Mouse (Mus musculus) bone marrow, adult 2 months (tissue): ENCODE results near the gene Ppp1r15b. TPM values are rescaled to one million over a fixed set of nuclear protein-coding genes. Genes with fewer than 3 reads are reported as not detected.

Experiments used
- H3K27ac ChIP-seq: fragments of 200-500 bp; 2 replicates; pipeline ENCODE4 v1.5.1; 2012; ENCODE audit warnings: low read depth, mild to moderate bottlenecking, control low read depth, inconsistent platforms, low read length; ENCODE audit not compliant: control insufficient read depth, poor library complexity, insufficient read depth
- H3K4me1 ChIP-seq: fragments of 200-500 bp; 2 replicates; pipeline ENCODE4 v1.6.1; 2011; ENCODE audit warnings: low read length; ENCODE audit not compliant: control insufficient read depth, insufficient read depth
- H3K4me3 ChIP-seq: fragments of 200-500 bp; replicated peaks from 2 replicates; pipeline ENCODE3; 2011; ENCODE audit warnings: mild to moderate bottlenecking, low read depth, low read length, control low read depth; ENCODE audit not compliant: control insufficient read depth
- CTCF ChIP-seq: fragments of 200-500 bp; IDR thresholded peaks from 2 replicates; pipeline ENCODE4 v1.5.1; 2011; ENCODE audit warnings: low read length, control low read depth; ENCODE audit not compliant: control insufficient read depth, insufficient read depth
- POLR2A ChIP-seq: fragments of 200-500 bp; IDR thresholded peaks from 2 replicates; pipeline ENCODE4 v1.6.1; 2011; ENCODE audit warnings: low read depth, mild to moderate bottlenecking, control low read depth, low read length, borderline replicate concordance; ENCODE audit not compliant: control insufficient read depth
- WGBS: fragments of 180-500 bp; shearing (Covaris S2); methylation state at CpG from one replicate; pipeline ENCODE4 v1.1.7; 2018; 5-methylcytosine and 5-hydroxymethylcytosine counted together
- polyA plus RNA-seq: library from polyadenylated mRNA; stranded (reverse); fragments of >200 nt; gene quantifications from 2 replicates; pipeline ENCODE4 v1.2.4, GENCODE M21; 2011; ENCODE audit warnings: low replicate concordance; ENCODE audit not compliant: missing spikeins, insufficient read depth, insufficient read length

Gene Ppp1r15b
- polyA plus RNA-seq, 1 experiment, result 51.2 TPM

GRCm38 (mm10) chr1:133103871-133104270 is 27.1 kb upstream of the Ppp1r15b start:
- no peaks in the 10 kb centered on the region for H3K4me1 ChIP-seq
- no peak overlapping the region; the same call in 1 of the 2 replicates for H3K27ac ChIP-seq
- peak overlapping the region; percentile 25 for H3K4me3 ChIP-seq
- WGBS, result 81% methylated on average over 6 of the region's 6 CpGs
- TF ChIP-seq CTCF (no peak), POLR2A (no peak)

GRCm38 (mm10) chr1:133116108-133116507 is 14.8 kb upstream of the Ppp1r15b start:
- Histone ChIP-seq H3K4me1 (peaks cover 5% of the 10 kb centered on the region; the same call in 1 of the 2 replicates), H3K4me3 (no peak overlapping the region), H3K27ac (no peak overlapping the region)
- TF ChIP-seq CTCF (no peak), POLR2A (no peak)
- 88% methylated on average over 4 of the region's 4 CpGs for WGBS

- TF ChIP-seq POLR2A (no peak), CTCF (no peak)
- no peak overlapping the region for H3K4me3 ChIP-seq
- 78% methylated on average over 5 of the region's 5 CpGs for WGBS
- peaks cover 5% of the 10 kb centered on the region; the same call in 1 of the 2 replicates for H3K4me1 ChIP-seq
- H3K27ac ChIP-seq, result no peak overlapping the region
Observed at GRCm38 (mm10) chr1:133118127-133118526, 12.8 kb upstream of the Ppp1r15b start.

GRCm38 (mm10) chr1:133118844-133119243 is 12.1 kb upstream of the Ppp1r15b start:
- H3K4me3 ChIP-seq, result no peak overlapping the region
- WGBS, result 52% methylated on average over 3 of the region's 3 CpGs
- TF ChIP-seq CTCF, result no peak
- no peak for TF ChIP-seq POLR2A
- no peak overlapping the region for H3K27ac ChIP-seq
- peaks cover 5% of the 10 kb centered on the region; the same call in 1 of the 2 replicates for H3K4me1 ChIP-seq

GRCm38 (mm10) chr1:133119931-133120712 is 10.8 kb upstream of the Ppp1r15b start:
- TF ChIP-seq CTCF (no peak), POLR2A (no peak)
- 24% methylated on average over 7 of the region's 7 CpGs for WGBS
- Histone ChIP-seq H3K4me3 (no peak overlapping the region), H3K4me1 (peaks cover 5% of the 10 kb centered on the region; the same call in 1 of the 2 replicates), H3K27ac (peak overlapping the region; percentile 77)

GRCm38 (mm10) chr1:133121246-133121645 is 9.7 kb upstream of the Ppp1r15b start:
- Histone ChIP-seq H3K27ac (no peak overlapping the region), H3K4me1 (peaks cover 5% of the 10 kb centered on the region; the same call in 1 of the 2 replicates), H3K4me3 (no peak overlapping the region)
- no peak for TF ChIP-seq POLR2A
- TF ChIP-seq CTCF, result no peak
- 58% methylated on average over 6 of the region's 6 CpGs for WGBS

GRCm38 (mm10) chr1:133124137-133124536 is 6.8 kb upstream of the Ppp1r15b start:
- TF ChIP-seq CTCF (no peak), POLR2A (no peak)
- Histone ChIP-seq H3K4me3 (no peak overlapping the region), H3K27ac (no peak overlapping the region), H3K4me1 (peaks cover 3% of the 10 kb centered on the region; the same call in 1 of the 2 replicates)
- 83% methylated on average over 6 of the region's 6 CpGs for WGBS

- 78% methylated on average over 9 of the region's 9 CpGs for WGBS
- H3K27ac ChIP-seq, result no peak overlapping the region; the same call in 1 of the 2 replicates
- H3K4me3 ChIP-seq, result no peak overlapping the region
- TF ChIP-seq POLR2A (no peak), CTCF (0 out of 2 replicates have a peak, but pooled peaks have one; percentile 9)
- H3K4me1 ChIP-seq, result peaks cover 2% of the 10 kb centered on the region; the same call in 1 of the 2 replicates
Observed at GRCm38 (mm10) chr1:133125640-133126364, 5.1 kb upstream of the Ppp1r15b start.
